Mouse (Mus musculus) heart, embryonic 12.5 days (tissue): ENCODE data around the gene Thsd4. TPM values are rescaled to one million over a fixed set of nuclear protein-coding genes. Genes with fewer than 3 reads are reported as not detected.

Experiments
- ATAC-seq: fragments of 200-750 bp; cut with Nextera tagmentation; 2 replicates; pipeline ENCODE4 v1.8.0; 2017; ENCODE audit warnings: moderate TSS enrichment, moderate library complexity; ENCODE audit not compliant: insufficient number of reproducible peaks, low FRiP score
- H3K27ac ChIP-seq: fragments of 300-500 bp; sonication (generic); 2 replicates; pipeline ENCODE4 v1.5.1; 2016; ENCODE audit warnings: mild to moderate bottlenecking, moderate library complexity; ENCODE audit not compliant: poor library complexity, severe bottlenecking
- H3K27me3 ChIP-seq: fragments of 300-500 bp; sonication (generic); replicated peaks from 2 replicates; pipeline ENCODE4 v1.6.1; 2016; ENCODE audit warnings: mild to moderate bottlenecking, moderate library complexity
- H3K36me3 ChIP-seq: fragments of 300-500 bp; sonication (generic); 2 replicates; pipeline ENCODE4 v1.6.1; 2016; ENCODE audit warnings: mild to moderate bottlenecking, moderate library complexity
- H3K4me1 ChIP-seq: fragments of 300-500 bp; sonication (generic); replicated peaks from 2 replicates; pipeline ENCODE4 v1.6.1; 2016; ENCODE audit warnings: mild to moderate bottlenecking
- H3K4me2 ChIP-seq: fragments of 300-500 bp; sonication (generic); 2 replicates; pipeline ENCODE4 v1.6.1; 2016; ENCODE audit warnings: mild to moderate bottlenecking, moderate library complexity
- H3K4me3 ChIP-seq: fragments of 300-500 bp; sonication (generic); 2 replicates; pipeline ENCODE4 v1.5.1; 2016; ENCODE audit warnings: mild to moderate bottlenecking
- H3K9ac ChIP-seq: fragments of 300-500 bp; sonication (generic); 2 replicates; pipeline ENCODE4 v1.6.1; 2016; ENCODE audit warnings: mild to moderate bottlenecking, moderate library complexity
- H3K9me3 ChIP-seq: fragments of 300-500 bp; sonication (generic); replicated peaks from 2 replicates; pipeline ENCODE4 v1.6.1; 2016; ENCODE audit warnings: mild to moderate bottlenecking, moderate library complexity
- WGBS: fragments of 180-500 bp; shearing (Covaris S2); methylation state at CpG from one replicate; pipeline ENCODE4 v1.1.7; 2016; 5-methylcytosine and 5-hydroxymethylcytosine counted together
- polyA plus RNA-seq: library from polyadenylated mRNA; unstranded; fragments of >200 nt; fragmentation: Nextera tagmentation; extraction: Ambion mirVana; gene quantifications from 2 replicates; pipeline ENCODE4 v1.2.1, GENCODE M21; 2016

Thsd4 gene
- polyA plus RNA-seq, 1 experiment from 2014 or later = 12.4 TPM

- WGBS = 22% methylated on average over 1 of the region's 1 CpGs
- Histone ChIP-seq H3K27me3 (no peaks in the 10 kb centered on the region), H3K4me1 (no peaks in the 10 kb centered on the region), H3K4me2 (no peak overlapping the region), H3K9me3 (0 out of 2 replicates have a peak, but pooled peaks cover 4% of the 10 kb centered on the region), H3K36me3 (no peaks in the 10 kb centered on the region), H3K27ac (no peak overlapping the region), H3K9ac (no peak overlapping the region), H3K4me3 (no peak overlapping the region)
- no peak for ATAC-seq
Observed at GRCm38 (mm10) chr9:60106106-60106505, 415.7 kb downstream of the Thsd4 start.

DNA sequence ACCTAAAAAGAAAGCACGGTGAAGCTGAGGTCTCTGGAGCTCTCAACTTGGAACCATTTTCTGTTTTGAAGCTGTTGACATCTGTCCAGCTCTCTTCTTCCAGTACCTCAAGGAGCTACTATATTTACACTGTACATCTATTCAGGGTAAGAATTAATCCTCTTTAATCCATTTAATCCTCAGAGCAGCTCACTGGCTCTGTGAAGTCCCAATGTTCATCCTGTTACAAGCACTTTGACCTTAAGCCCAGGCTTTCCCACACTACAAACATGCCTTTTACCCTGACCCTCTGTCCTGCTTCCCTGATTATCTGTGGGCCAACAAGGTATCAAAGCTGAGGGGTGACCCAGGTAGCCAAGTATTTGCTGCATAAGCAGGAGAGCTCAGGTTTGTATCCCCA lies 427.6 kb downstream of the Thsd4 start:
- Histone ChIP-seq H3K4me1 (peaks cover 24% of the 10 kb centered on the region), H3K4me3 (no peak overlapping the region), H3K9me3 (no peaks in the 10 kb centered on the region), H3K27me3 (no peaks in the 10 kb centered on the region), H3K9ac (no peak overlapping the region), H3K36me3 (no peaks in the 10 kb centered on the region), H3K27ac (no peak overlapping the region), H3K4me2 (no peak overlapping the region)
- 47% methylated on average over 1 of the region's 1 CpGs for WGBS
- no peak for ATAC-seq

DNA sequence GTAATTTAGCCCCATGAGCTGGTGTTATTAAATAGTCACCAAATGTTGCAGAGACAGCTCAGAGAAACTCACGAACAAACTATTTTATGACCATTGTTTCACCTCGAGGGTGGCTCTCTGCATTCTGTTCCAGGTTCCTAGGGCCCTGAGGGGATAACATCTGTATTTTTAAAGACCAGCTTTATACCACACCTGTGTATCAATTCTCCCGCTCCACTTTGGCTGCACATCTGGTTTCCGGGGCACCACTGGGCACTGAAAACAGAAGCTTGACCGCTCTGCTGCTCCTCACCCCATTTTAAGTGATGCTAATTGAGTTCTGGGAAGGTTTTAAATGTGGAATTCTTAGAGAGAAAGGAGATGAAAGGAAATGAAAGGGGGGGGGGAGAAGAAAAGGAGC lies 429.4 kb downstream of the Thsd4 start:
- Histone ChIP-seq H3K27ac (no peak overlapping the region), H3K9me3 (no peaks in the 10 kb centered on the region), H3K4me3 (no peak overlapping the region), H3K4me2 (no peak overlapping the region), H3K4me1 (peaks cover 24% of the 10 kb centered on the region), H3K9ac (no peak overlapping the region), H3K27me3 (no peaks in the 10 kb centered on the region), H3K36me3 (no peaks in the 10 kb centered on the region)
- no peak for ATAC-seq
- WGBS = 79% methylated on average over 5 of the region's 5 CpGs

- 77% methylated on average over 4 of the region's 4 CpGs for WGBS
- no peaks in the 10 kb centered on the region for H3K36me3 ChIP-seq
- no peak overlapping the region for H3K9ac ChIP-seq
- H3K27ac ChIP-seq = no peak overlapping the region
- H3K27me3 ChIP-seq = no peaks in the 10 kb centered on the region
- no peak for ATAC-seq
- H3K9me3 ChIP-seq = no peaks in the 10 kb centered on the region
- H3K4me3 ChIP-seq = no peak overlapping the region
- peaks cover 14% of the 10 kb centered on the region for H3K4me1 ChIP-seq
- H3K4me2 ChIP-seq = no peak overlapping the region
Observed at GRCm38 (mm10) chr9:60089441-60089840, 432.4 kb downstream of the Thsd4 start.

DNA sequence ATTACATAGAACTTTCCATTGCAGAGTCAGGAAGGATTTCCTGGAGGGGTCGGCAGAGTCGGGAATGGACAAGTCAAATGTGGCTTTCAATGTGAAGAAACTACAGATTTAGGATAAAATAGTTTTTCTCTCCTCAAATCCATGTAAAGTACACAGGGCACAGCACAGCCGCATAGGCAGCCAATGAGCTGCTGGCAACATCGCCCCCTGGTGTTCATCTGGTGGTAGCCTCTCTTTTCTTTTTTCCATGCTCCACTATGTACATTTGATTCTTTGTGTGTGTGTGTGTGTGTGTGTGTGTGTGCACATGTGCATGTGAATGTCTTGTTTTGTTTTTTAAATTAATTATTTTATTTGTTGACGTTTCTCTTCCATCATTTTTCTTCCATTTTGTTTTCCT lies 433.7 kb downstream of the Thsd4 start:
- Histone ChIP-seq H3K36me3 (no peaks in the 10 kb centered on the region), H3K4me1 (peaks cover 10% of the 10 kb centered on the region), H3K27me3 (no peaks in the 10 kb centered on the region), H3K4me2 (no peak overlapping the region), H3K4me3 (no peak overlapping the region), H3K27ac (no peak overlapping the region), H3K9ac (no peak overlapping the region), H3K9me3 (no peaks in the 10 kb centered on the region)
- ATAC-seq = no peak
- 50% methylated on average over 5 of the region's 5 CpGs for WGBS

- ATAC-seq = no peak
- Histone ChIP-seq H3K4me3 (no peak overlapping the region), H3K9ac (no peak overlapping the region), H3K27me3 (no peaks in the 10 kb centered on the region), H3K4me2 (no peak overlapping the region), H3K9me3 (no peaks in the 10 kb centered on the region; the same call in 1 of the 2 replicates), H3K36me3 (no peaks in the 10 kb centered on the region), H3K4me1 (peaks cover 12% of the 10 kb centered on the region), H3K27ac (no peak overlapping the region)
- 23% methylated on average over 5 of the region's 5 CpGs for WGBS
Observed at GRCm38 (mm10) chr9:60082107-60082581, 439.7 kb downstream of the Thsd4 start.

DNA sequence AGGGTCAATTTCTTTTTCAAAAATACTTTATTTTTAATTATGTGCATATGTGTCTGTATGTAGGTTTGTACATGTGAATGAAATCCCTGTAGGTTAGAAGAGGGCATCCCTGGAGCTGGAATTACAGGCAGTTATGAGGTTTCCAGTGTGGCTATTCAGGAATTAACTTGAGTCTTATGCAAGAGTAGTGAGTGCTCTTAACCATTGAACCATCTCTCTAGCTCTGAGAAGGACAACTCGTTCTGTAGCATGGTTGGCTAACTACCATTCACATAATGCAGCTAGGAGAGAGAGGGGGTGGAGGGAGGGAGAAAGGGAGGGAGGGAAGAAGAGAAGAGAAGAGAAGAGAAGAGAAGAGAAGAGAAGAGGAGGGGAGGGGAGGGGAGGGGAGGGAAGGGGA lies 444.1 kb downstream of the Thsd4 start:
- Histone ChIP-seq H3K27ac (no peak overlapping the region), H3K9ac (no peak overlapping the region), H3K4me1 (peaks cover 7% of the 10 kb centered on the region), H3K4me2 (no peak overlapping the region), H3K27me3 (no peaks in the 10 kb centered on the region), H3K36me3 (no peaks in the 10 kb centered on the region), H3K4me3 (no peak overlapping the region), H3K9me3 (no peaks in the 10 kb centered on the region; the same call in 1 of the 2 replicates)
- WGBS = 60% methylated on average over 1 of the region's 1 CpGs
- ATAC-seq = no peak

- no peaks in the 10 kb centered on the region for H3K4me1 ChIP-seq
- H3K9ac ChIP-seq = no peak overlapping the region
- no peaks in the 10 kb centered on the region for H3K27me3 ChIP-seq
- no peaks in the 10 kb centered on the region for H3K36me3 ChIP-seq
- no peak overlapping the region for H3K4me2 ChIP-seq
- no peak overlapping the region for H3K27ac ChIP-seq
- no peaks in the 10 kb centered on the region; the same call in 1 of the 2 replicates for H3K9me3 ChIP-seq
- no peak overlapping the region for H3K4me3 ChIP-seq
- ATAC-seq = no peak
- WGBS = 70% methylated on average over 4 of the region's 4 CpGs
Observed at GRCm38 (mm10) chr9:60076396-60076795, 445.4 kb downstream of the Thsd4 start.

DNA sequence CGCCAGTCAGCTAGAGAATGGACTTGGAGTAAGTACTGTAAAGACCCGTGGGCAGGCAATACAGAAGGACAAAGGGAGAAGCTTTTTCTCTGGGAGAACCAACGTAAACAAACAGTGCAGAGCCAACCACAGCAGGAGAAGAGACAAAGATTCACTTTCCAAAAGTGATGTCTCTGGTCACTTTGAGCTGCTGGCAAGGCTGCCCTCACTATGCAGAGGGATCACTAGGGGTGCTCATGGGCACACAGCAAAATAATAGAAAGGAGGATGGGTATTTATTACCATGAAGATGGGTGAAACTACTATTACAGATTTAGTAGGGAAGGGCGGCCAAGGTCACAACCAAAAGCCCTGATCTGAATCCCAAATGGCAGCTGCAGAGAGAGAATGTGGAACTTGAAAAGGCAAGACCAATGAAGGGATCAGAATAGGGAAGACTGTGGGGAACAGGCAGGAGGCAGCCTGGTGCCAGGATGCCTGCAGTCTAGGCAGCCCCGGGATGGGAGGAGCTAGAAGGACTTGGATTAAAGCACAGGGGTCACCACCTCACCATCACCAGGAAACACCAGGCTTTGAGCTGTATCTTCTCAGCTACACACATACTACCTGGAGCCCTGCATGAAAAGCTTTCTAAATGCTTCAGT lies 450.1 kb downstream of the Thsd4 start:
- Histone ChIP-seq H3K4me3 (no peak overlapping the region), H3K27ac (no peak overlapping the region), H3K4me2 (no peak overlapping the region), H3K9me3 (no peaks in the 10 kb centered on the region), H3K36me3 (no peaks in the 10 kb centered on the region), H3K27me3 (no peaks in the 10 kb centered on the region), H3K4me1 (no peaks in the 10 kb centered on the region), H3K9ac (no peak overlapping the region)
- 64% methylated on average over 5 of the region's 5 CpGs for WGBS
- ATAC-seq = no peak

- no peak for ATAC-seq
Observed at GRCm38 (mm10) chr9:60067241-60067640, 454.6 kb downstream of the Thsd4 start.

DNA sequence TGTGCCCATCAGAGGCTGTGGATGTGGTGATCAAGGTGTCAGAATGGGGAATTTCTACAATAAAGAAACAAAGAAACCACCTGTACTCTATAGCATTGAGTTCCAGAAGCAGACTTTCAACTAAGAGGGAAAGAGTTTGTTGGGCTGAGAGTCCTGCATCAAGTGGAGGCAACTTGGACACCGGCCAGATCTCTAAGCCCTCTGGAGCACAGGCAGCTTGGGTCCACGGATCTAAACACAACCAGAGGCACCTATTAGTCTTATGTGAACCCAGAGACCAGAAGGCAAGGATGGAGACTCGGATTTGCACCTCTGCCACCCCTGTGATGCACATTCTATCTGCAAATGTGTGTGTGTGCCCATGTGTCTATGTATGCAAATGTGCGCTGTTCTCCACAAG lies 456.7 kb downstream of the Thsd4 start:
- WGBS = 67% methylated on average over 4 of the region's 4 CpGs
- Histone ChIP-seq H3K36me3 (no peaks in the 10 kb centered on the region), H3K27me3 (no peaks in the 10 kb centered on the region), H3K9me3 (no peaks in the 10 kb centered on the region), H3K27ac (no peak overlapping the region), H3K4me3 (no peak overlapping the region), H3K9ac (no peak overlapping the region), H3K4me2 (no peak overlapping the region), H3K4me1 (peaks cover 25% of the 10 kb centered on the region)
- no peak for ATAC-seq

More at GRCm38 (mm10) chr9:60067241-60067640, 454.6 kb downstream of the Thsd4 start:
- 87% methylated on average over 8 of the region's 8 CpGs for whole genome bisulfite sequencing
- Histone ChIP-seq H3K36me3 (no peaks in the 10 kb centered on the region), H3K9me3 (no peaks in the 10 kb centered on the region), H3K27ac (no peak overlapping the region), H3K9ac (no peak overlapping the region), H3K4me3 (no peak overlapping the region), H3K4me2 (no peak overlapping the region), H3K4me1 (peaks cover 25% of the 10 kb centered on the region), H3K27me3 (no peaks in the 10 kb centered on the region)

DNA sequence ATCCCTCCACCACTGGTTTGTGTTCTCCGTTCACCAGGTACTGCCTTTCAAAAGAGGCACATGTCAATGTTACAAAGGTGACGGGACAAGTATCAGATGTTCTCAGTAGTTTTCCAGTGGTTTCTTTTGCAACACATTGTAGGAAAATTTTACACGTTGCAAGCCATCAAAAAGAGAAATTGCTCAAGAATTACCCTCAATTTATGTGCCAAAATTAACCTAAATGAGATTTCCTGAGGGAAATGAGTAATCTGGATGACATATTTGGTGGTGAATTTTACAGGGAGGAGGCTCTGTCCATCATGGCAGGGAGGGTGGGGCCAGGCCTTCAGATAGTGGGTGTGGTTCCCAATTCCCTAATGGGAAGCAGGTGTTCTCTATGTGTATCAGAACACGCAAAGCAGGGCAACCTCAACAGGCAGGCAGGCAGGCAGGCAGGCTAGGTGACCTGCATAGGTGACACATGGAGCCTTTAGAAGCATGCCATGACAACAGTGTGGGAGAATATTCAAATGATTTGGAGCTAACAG lies 458.6 kb downstream of the Thsd4 start:
- Histone ChIP-seq H3K27me3 (no peaks in the 10 kb centered on the region), H3K36me3 (no peaks in the 10 kb centered on the region), H3K4me2 (no peak overlapping the region), H3K9ac (no peak overlapping the region), H3K4me3 (no peak overlapping the region), H3K27ac (no peak overlapping the region), H3K9me3 (no peaks in the 10 kb centered on the region), H3K4me1 (peaks cover 25% of the 10 kb centered on the region)
- 63% methylated on average over 4 of the region's 4 CpGs for WGBS
- no peak for ATAC-seq
